Mouse (Mus musculus) kidney, embryonic 14.5 days (tissue): Measurements from ENCODE around the gene Tap2. TPM values are rescaled to one million over a fixed set of nuclear protein-coding genes. Genes with fewer than 3 reads are reported as not detected.

Experiments used
- ATAC-seq: fragments of 200-750 bp; cut with Nextera tagmentation; 2 replicates; pipeline ENCODE4 v1.8.0; 2017; ENCODE audit warnings: moderate number of reproducible peaks, mild to moderate bottlenecking, moderate TSS enrichment, moderate library complexity; ENCODE audit not compliant: low FRiP score, low TSS enrichment
- H3K27ac ChIP-seq: fragments of 300-500 bp; sonication (generic); 2 replicates; pipeline ENCODE4 v1.5.1; 2014; ENCODE audit warnings: low read depth, mild to moderate bottlenecking, low read length, moderate library complexity, mixed read lengths
- H3K27me3 ChIP-seq: fragments of 300-500 bp; sonication (generic); 2 replicates; pipeline ENCODE4 v1.6.1; 2014; ENCODE audit warnings: mild to moderate bottlenecking, low read length; ENCODE audit not compliant: control insufficient read depth, insufficient read depth
- H3K36me3 ChIP-seq: fragments of 300-500 bp; sonication (generic); 2 replicates; pipeline ENCODE4 v1.6.1; 2014; ENCODE audit warnings: low read length, mixed read lengths; ENCODE audit not compliant: control insufficient read depth, insufficient read depth
- H3K4me1 ChIP-seq: fragments of 300-500 bp; sonication (generic); 2 replicates; pipeline ENCODE4 v1.6.1; 2014; ENCODE audit warnings: low read length, mixed read lengths; ENCODE audit not compliant: control insufficient read depth, insufficient read depth
- H3K4me2 ChIP-seq: fragments of 300-500 bp; sonication (generic); replicated peaks from 2 replicates; pipeline ENCODE4 v1.6.1; 2014; ENCODE audit warnings: low read depth, mild to moderate bottlenecking, low read length
- H3K4me3 ChIP-seq: fragments of 300-500 bp; sonication (generic); 2 replicates; pipeline ENCODE4 v1.5.1; 2014; ENCODE audit warnings: mild to moderate bottlenecking, low read length
- H3K9ac ChIP-seq: fragments of 300-500 bp; sonication (generic); 2 replicates; pipeline ENCODE4 v1.6.1; 2014; ENCODE audit warnings: low read depth, mild to moderate bottlenecking, low read length, moderate library complexity
- H3K9me3 ChIP-seq: fragments of 300-500 bp; sonication (generic); 2 replicates; pipeline ENCODE4 v1.6.1; 2016; ENCODE audit warnings: low read length; ENCODE audit not compliant: control insufficient read depth
- WGBS: fragments of 180-500 bp; shearing (Covaris S2); extraction: QIAGEN DNeasy Blood & Tissue Kit; methylation state at CpG from one replicate; pipeline ENCODE4 v1.1.7; 2014; 5-methylcytosine and 5-hydroxymethylcytosine counted together
- polyA plus RNA-seq: library from polyadenylated mRNA; unstranded; fragments of >200 nt; fragmentation: Nextera tagmentation; extraction: Ambion mirVana; gene quantifications from 2 replicates; pipeline ENCODE4 v1.2.1, GENCODE M21; 2014

Gene Tap2
- polyA plus RNA-seq, 1 experiment from 2014 or later: 1.2 TPM

DNA sequence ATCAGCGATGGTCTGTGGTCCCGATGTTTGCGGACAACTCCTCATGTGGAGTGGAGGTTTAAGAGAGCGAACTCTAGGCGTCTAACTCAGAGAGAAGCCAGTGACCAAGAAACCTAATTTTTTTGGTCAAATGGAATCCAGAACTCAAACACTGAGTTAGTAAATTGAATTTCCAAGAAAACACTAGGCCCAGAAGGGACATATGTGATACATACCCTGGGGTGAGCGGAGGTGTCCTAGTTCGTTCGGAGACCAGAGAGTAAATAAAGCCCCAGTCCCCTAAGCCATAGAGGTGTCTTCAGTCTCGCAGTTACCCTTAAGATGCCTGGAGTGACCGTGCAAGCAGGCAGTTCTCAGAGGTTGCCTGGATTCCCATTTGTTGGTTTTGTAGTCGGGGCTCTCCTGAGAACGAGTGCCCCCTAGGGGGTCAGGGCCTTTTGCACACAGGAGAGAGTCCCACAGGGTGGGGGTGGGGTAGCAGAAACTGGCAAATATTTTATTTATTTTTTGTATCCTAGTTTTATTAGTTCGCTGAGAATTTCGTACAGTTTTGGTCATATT is 60.6 kb downstream of the Tap2 start:
- 5% methylated on average over 14 of the region's 14 CpGs for WGBS
- Histone ChIP-seq H3K27me3 (peaks cover 13% of the 10 kb centered on the region), H3K36me3 (no peaks in the 10 kb centered on the region), H3K4me1 (peaks cover 12% of the 10 kb centered on the region; the same call in 1 of the 2 replicates), H3K27ac (no peak overlapping the region), H3K4me2 (peak overlapping the region; percentile 83), H3K4me3 (peak overlapping the region; percentile 46), H3K9ac (no peak overlapping the region), H3K9me3 (no peaks in the 10 kb centered on the region)
- ATAC-seq: peak; percentile 13; the same call in 1 of the 2 replicates

DNA sequence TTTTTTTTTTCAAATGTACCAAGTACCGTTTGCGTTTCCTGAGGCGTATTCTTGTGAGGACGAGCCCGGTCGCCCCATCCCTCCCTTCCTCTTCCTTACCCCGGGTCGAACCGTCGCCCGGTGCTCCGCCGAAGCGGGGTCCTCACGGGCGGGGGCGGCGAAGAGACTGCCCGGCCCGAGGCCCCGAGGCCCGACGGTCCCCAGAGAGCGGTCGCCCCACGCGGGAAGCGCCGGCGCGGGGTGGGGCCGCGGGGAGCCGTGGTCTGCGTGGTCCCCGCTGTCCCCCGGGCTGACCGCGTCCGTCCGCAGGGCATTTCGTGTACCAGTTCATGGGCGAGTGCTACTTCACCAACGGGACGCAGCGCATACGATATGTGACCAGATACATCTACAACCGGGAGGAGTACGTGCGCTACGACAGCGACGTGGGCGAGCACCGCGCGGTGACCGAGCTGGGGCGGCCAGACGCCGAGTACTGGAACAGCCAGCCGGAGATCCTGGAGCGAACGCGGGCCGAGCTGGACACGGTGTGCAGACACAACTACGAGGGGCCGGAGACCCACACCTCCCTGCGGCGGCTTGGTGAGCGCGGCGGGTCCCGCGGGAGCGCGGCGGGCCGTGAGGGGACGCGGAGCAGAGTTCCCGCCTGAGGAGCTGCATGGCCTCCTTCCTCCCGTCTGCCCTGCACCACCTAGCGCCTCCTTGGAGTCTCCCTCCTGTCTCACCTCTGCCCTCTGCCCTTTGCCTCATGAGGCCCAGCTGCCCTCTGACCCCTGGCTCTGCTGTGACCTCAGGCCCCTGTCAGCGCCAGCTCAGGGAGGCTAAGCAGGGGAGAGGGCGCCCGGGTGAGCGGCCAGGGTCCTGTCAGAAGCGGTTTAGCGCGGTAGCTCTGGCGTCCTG is 61.4 kb downstream of the Tap2 start:
- peak overlapping the region; percentile 46 for H3K4me3 ChIP-seq
- peak overlapping the region; percentile 83 for H3K4me2 ChIP-seq
- 1% methylated on average over 88 of the region's 93 CpGs for WGBS
- no peaks in the 10 kb centered on the region for H3K9me3 ChIP-seq
- peaks cover 12% of the 10 kb centered on the region; the same call in 1 of the 2 replicates for H3K4me1 ChIP-seq
- peak; percentile 57 for ATAC-seq
- no peaks in the 10 kb centered on the region for H3K36me3 ChIP-seq
- peak overlapping the region; percentile 58 for H3K9ac ChIP-seq
- H3K27ac ChIP-seq: no peak overlapping the region
- peaks cover 13% of the 10 kb centered on the region for H3K27me3 ChIP-seq

Other genes starting within 250 kb of the Tap2 start
- gene Vps52, start 247.7 kb upstream of the Tap2 start, polyA plus RNA-seq: 24.9 and 40.8 TPM in 2 replicates
- 2,014 and 2,736 TPM in 2 replicates for gene Rps18, start 247.5 kb upstream of the Tap2 start, polyA plus RNA-seq
- 11.2 and 18.8 TPM in 2 replicates for gene H2-K1, start 203.2 kb upstream of the Tap2 start, polyA plus RNA-seq
- gene Ring1, start 178.8 kb upstream of the Tap2 start, polyA plus RNA-seq: 5.5 and 12.4 TPM in 2 replicates
- gene H2-Ke6, start 175.5 kb upstream of the Tap2 start, polyA plus RNA-seq: 46.0 and 53.0 TPM in 2 replicates
- 70.3 and 86.0 TPM in 2 replicates for gene Slc39a7, start 171.8 kb upstream of the Tap2 start, polyA plus RNA-seq
- gene Rxrb, start 171.7 kb upstream of the Tap2 start, polyA plus RNA-seq: 22.2 and 28.0 TPM in 2 replicates
- 1.9 and 2.1 TPM in 2 replicates for gene Col11a2, start 164.1 kb upstream of the Tap2 start, polyA plus RNA-seq
- gene H2-Oa, start 111.2 kb upstream of the Tap2 start, polyA plus RNA-seq: 0.51 and 0.76 TPM in 2 replicates
- gene H2-DMa, start 84.0 kb upstream of the Tap2 start, polyA plus RNA-seq: 16.1 and 19.3 TPM in 2 replicates
- gene Brd2, start 80.9 kb upstream of the Tap2 start, polyA plus RNA-seq: 153 and 178 TPM in 2 replicates
- 18.5 and 21.9 TPM in 2 replicates for gene H2-DMb2, start 60.2 kb upstream of the Tap2 start, polyA plus RNA-seq
- 4.1 and 4.2 TPM in 2 replicates for gene H2-DMb1, start 50.5 kb upstream of the Tap2 start, polyA plus RNA-seq
- gene Tap1, start 16.0 kb upstream of the Tap2 start, polyA plus RNA-seq: 1.9 and 2.9 TPM in 2 replicates
- 2.1 and 3.4 TPM in 2 replicates for gene Psmb9, start 15.8 kb upstream of the Tap2 start, polyA plus RNA-seq
- gene Psmb8, start 5.8 kb upstream of the Tap2 start, polyA plus RNA-seq: 4.3 and 4.8 TPM in 2 replicates
- not detected in 2 replicates for gene H2-Ob, start 35.4 kb downstream of the Tap2 start, polyA plus RNA-seq
- gene H2-Ab1, start 54.2 kb downstream of the Tap2 start, polyA plus RNA-seq: 21.7 and 22.9 TPM in 2 replicates
- gene H2-Aa, start 84.3 kb downstream of the Tap2 start, polyA plus RNA-seq: 2.7 TPM in 2 replicates
- gene H2-Eb1, start 102.3 kb downstream of the Tap2 start, polyA plus RNA-seq: 5.9 and 7.1 TPM in 2 replicates
- 0.09 TPM in 1 of 2 replicates, not detected in the other for gene H2-Eb2, start 122.1 kb downstream of the Tap2 start, polyA plus RNA-seq
- 0.14 TPM in 1 of 2 replicates, not detected in the other for gene Btnl2, start 151.3 kb downstream of the Tap2 start, polyA plus RNA-seq
- gene Btnl1, start 173.6 kb downstream of the Tap2 start, polyA plus RNA-seq: not detected in 2 replicates
- 0.74 and 1.9 TPM in 2 replicates for gene BC051142, start 195.3 kb downstream of the Tap2 start, polyA plus RNA-seq